Mouse (Mus musculus): ENCODE data around the gene Snph.
A peak's percentile ranks its signal among the peaks of the same experiment; 100 is the strongest.

The Snph gene

GRCm38 (mm10) chr2:151598068-151598467 lies 34.3 kb downstream of the Snph start:
- DNase-seq = no peak

- no peak for DNase-seq
These were observed 45.1 kb downstream of the Snph start for GRCm38 (mm10) chr2:151587306-151587705.

- DNase-seq = no peak
These were observed 45.6 kb downstream of the Snph start for GRCm38 (mm10) chr2:151586807-151587206.

GRCm38 (mm10) chr2:151585934-151586333 lies 46.5 kb downstream of the Snph start:
- no peak for DNase-seq

DNA sequence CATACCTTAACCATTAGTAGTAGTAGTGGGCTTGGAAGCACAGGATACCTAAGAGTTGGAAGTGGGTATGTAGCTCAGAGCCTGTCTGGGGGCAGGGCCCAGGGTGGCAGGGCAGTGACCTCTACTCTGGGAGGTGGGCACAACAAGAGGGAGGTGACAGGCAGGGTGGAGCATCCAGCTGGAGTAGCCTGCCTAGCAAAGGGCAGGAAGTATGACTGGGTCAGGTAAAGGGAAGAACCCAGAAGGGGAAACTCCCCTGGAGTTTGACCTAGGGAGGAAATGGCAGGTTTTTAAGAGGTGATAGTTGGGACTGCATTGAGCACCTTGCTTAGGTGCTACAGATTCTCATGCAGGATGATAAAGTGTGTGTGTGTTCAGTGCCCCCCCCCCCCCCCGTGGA lies 51.4 kb downstream of the Snph start:
- no peak for DNase-seq

GRCm38 (mm10) chr2:151579183-151579582 lies 53.2 kb downstream of the Snph start:
- no peak for DNase-seq

DNA sequence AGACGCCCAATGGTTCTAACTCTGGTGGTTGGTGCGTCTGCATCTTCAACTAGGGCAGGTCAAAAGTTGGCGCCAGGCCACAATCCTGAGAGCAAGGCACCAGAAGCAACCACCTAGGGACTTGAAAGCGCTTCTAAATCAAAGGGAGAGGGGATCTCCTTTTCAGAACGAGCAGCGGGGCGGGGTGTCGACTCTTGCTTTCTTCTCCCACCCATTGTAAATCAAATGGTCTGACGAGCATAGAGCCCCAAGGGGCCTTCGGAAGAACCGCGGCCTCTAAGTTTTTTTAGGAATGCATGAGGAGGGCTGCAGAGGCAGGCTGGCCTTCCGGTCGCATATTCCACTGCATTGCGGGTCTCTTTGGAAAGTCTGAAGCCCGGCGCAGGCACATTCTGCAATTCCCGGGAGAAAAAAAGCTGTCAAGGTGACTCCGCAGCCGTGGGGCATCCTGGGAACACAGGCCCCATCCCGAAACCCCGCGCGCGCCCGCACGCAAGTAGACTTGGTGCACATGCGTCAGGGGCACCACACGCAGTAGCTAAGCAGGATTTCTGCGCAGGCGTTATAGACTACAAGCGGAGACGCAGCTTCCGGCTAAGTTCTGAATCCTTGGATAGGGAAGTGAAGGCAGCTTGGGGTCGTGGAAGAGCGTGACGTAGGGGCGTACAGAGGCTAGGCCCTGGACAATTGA lies 56.5 kb downstream of the Snph start:
- peak; percentile 73 for DNase-seq

DNA sequence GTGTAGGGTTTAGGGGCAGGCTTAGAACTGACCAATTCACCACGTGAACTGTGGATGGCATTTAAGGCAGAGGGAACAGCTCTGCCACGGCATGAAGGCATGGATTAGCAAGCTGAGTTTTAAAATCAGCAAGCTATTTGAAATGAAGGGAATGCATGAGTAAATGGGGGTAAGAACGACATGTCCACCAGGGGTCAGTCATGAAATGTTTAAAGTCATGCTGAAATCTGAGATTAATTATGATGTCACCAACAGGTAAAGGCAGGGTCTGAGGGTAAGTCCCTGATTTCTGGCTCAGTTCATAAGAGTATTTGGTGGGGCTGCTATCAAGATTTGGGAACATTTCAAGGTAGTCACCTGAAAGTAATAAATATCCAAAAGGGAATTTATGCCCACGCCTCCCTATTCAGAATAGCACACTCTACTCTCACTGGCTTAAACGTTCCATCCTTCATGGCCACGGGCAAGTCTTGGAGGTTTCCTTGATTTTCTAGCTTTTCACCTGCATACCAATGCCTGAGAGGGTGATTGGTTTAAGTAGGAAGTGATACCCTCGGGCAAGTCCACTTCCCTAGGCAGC lies 57.2 kb downstream of the Snph start:
- DNase-seq = no peak

GRCm38 (mm10) chr2:151574607-151575006 lies 57.8 kb downstream of the Snph start:
- no peak for DNase-seq

- DNase-seq = no peak
These were observed 58.7 kb downstream of the Snph start for GRCm38 (mm10) chr2:151573667-151574066.

- DNase-seq = no peak
These were observed 60.3 kb downstream of the Snph start, which contains the start of gene Sdcbp2 for GRCm38 (mm10) chr2:151571873-151572700. Gene Sdcbp2, plus strand, starts transcription at chr2:151572622.

DNA sequence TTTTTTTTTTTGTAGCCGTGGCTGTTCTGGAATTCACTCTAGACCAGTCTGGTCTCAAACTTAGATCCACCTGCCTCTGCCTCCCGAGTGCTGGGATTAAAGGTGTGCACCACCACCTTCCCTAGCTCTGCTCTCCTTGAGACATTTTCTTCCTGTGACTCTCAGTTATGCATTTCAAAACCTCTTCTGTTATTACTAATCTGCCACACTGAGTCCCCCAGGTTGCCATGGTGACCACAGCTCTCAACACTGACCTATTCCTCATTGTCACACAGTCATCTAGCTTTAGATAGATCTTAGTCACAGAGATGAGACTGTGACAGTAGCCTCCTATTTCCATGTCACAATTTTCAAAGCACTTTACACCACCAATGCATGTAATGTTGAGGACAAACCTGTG lies 62.9 kb downstream of the Snph start:
- DNase-seq = no peak

GRCm38 (mm10) chr2:151566856-151567255 lies 65.5 kb downstream of the Snph start:
- DNase-seq = no peak

DNA sequence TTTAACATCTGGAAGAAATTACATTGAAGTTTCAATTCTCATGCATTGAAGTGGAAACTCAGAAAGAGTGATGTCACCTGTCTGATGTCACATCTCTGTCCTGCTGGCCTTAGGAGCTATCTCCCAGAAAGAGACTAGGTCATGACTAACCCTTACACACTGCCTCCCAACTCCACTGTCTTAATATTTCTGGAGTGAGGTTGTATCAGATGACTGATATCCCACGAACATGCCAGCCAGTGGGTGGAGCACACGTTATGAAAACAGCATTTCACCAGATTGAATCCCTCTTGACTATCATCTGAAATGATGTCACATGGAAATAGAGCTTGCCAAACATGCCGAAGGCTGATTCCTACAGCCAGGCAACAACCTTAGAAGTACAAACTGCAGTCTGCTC lies 67.4 kb downstream of the Snph start:
- no peak for DNase-seq

GRCm38 (mm10) chr2:151564006-151564405 lies 68.4 kb downstream of the Snph start:
- no peak for DNase-seq

DNA sequence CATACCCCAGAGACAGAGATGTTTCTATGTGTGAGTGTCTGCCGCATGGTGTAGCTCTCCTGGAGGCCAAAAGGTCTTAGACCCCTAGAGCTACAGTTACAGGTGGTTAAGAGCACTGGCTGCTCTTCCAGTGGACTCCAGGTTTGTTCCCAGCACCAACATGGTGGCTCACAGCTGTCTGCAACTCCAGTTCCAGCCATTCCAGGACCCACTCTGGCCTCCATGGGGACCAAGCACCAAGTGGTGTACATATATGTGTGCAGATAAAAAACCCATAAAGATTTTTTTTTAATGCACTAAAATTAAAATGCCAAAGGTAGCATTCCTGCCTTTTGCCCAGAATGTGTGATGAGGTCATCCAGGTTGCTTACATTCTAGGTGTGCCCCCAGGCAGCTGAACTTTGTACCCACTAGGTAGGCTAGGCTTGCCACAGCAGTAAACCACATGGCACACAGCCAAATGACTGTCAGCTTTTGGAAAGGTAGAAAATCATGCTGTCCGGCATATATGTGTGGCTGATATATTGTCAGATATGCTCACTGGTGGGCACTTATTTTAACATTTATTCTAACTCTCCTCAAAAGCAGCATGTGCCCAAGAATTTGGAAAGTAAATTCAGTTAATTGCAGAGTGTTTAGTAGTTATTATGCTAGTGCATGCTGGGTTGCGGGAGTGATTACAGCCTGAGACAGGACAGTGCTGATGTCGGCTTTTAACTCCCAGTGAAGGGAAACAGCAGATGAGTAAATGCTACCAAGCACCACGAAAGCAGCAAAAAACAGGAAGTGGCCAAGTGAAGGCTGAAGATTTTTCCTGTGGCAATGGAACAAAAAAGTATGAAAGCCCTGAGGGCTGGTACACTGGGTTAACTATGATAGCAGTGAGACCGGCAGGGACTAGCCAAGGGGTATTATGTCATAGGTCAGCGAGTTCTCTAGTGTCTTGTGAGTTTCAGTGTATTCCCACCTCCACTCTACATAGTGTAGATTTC lies 69.2 kb downstream of the Snph start:
- DNase-seq = no peak

DNA sequence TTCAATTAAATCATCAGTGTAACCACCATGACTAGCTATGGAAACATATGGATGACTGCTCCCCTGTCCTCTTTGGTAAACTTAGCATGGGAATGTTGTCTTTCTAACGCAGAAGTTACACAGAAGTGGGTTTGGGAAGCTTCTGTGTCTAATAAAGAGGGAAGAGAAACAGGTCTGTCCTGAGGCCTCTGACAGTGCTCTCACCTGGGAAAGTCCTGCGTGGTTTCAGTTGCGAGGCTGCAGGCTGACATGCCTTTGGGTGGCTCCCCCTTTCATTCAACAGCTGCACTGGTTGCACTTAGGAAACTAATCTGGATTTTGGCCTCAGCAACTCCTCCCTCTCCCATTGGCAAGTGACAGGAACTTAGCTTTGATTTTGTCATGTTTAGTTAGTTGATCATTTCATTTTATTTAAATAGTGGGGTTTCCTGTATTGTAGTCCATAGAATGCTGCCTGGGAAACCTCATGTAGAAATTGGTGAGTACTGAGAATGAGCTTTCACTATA lies 82.7 kb downstream of the Snph start:
- DNase-seq = no peak

DNA sequence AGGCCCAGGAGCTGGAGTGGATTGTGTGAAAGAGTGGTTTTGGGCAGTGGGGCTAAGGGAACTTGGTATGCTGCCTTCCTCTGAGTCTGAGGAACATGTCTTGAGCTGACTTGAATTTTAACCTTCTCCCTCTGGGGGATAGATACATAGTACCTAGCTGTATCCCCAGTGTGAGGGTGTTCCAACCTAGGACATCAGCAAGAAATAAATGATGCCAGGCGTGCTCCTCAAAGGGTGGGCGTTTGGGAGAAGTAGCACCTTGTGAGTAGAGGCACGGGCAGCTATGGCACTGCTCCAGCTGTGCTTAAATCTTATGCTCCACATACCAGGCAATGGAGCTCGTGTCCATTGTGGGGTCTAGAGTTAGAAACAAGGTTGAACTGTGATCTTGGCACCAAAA lies 85.8 kb downstream of the Snph start:
- no peak for DNase-seq

DNA sequence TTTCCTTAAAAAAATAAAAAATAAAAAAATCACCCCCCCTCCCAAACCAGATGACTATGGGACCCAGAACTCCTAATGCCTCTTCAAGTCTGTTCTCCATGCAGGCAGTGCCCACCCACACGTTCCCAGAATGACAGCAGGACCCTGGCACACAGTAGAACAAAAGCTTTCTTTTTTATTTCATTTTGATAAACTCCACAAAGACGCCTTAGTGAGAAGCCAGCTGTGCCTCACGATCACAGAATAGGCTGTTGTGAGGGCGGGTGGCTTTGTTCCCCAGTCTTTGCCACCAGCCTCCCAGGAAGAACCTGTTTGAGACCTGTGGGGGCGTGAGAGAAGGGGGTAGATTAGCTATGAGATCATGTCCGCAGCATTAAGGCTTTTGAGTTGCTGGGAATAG lies 87.7 kb downstream of the Snph start:
- peak; percentile 64 for DNase-seq

- peak; percentile 73 for DNase-seq
These were observed 89.1 kb downstream of the Snph start for GRCm38 (mm10) chr2:151543063-151543895.

DNA sequence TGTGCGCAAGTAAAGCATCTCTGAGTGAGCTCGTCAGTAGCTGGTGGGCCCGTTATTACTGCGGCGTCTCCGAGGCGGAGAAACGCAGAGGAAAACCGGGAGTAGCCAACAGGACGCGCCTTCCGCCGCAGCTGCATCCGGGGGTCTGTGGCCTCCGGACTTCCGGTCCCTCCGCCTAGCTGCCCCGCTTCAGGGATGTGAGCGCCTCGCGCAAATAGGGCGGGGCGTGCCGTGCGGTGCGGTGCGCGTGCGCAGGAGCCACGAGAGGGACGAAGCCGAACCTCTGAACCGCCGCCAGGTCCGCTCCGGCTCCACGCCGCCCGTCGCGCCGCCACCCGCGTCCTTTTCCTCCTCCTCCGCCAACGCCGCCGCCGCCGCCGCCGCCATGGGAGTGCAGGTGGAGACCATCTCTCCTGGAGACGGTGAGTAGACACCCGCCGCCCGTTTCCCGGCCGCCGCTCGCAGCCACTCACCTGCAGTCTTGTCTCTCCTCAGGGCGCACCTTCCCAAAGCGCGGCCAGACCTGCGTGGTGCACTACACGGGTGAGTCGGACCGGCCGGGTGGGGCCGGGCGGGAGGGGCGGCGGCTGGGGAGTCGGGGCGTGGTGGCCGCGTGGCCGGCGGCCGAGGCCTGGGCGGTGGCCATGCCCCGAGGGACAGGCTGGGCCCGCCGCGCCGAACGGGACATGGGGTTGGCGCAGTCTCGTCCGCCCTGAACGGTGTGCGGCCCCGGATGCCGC lies 89.9 kb downstream of the Snph start, which contains the start of gene Fkbp1a:
Gene Fkbp1a (plus strand): TSS at position 161 of the 740 bp plus-strand sequence.
- peak; percentile 95 for DNase-seq
